Mouse (Mus musculus): ENCODE results near the gene Chml.

GRCm38 (mm10) chr1:175675116-175675515 is 17.6 kb downstream of the Chml start:
- TF ChIP-seq CHD2 (IDR thresholded peaks at IDR 0.05; ENCODE audit: low read depth, low read length) (no peak), ZC3H11A (IDR thresholded peaks at IDR 0.05; ENCODE audit: borderline replicate concordance, low read depth, low read length) (no peak)
